Mouse (Mus musculus) A20 (cell line): ENCODE results near the gene Gm20388.

Experiments used
- DNase-seq: peaks from one replicate; pipeline ENCODE4 v3.0.0-alpha.2; 2011; ENCODE audit warnings: low read depth, low spot score

The Gm20388 gene

GRCm38 (mm10) chr8:120699079-120699478 lies 788.4 kb downstream of the Gm20388 start:
- no peak for DNase-seq

- DNase-seq = no peak
These were observed 788.9 kb downstream of the Gm20388 start for GRCm38 (mm10) chr8:120699565-120699964.

- DNase-seq = no peak
These were observed 789.4 kb downstream of the Gm20388 start for GRCm38 (mm10) chr8:120700053-120700452.

- peak; percentile 96 for DNase-seq
These were observed 791.3 kb downstream of the Gm20388 start for GRCm38 (mm10) chr8:120701758-120702465.

- DNase-seq = peak; percentile 77
These were observed 793.6 kb downstream of the Gm20388 start for GRCm38 (mm10) chr8:120704203-120704602.

GRCm38 (mm10) chr8:120705163-120705562 lies 794.5 kb downstream of the Gm20388 start:
- DNase-seq = no peak

GRCm38 (mm10) chr8:120706193-120706592 lies 795.6 kb downstream of the Gm20388 start:
- DNase-seq = no peak

GRCm38 (mm10) chr8:120709176-120709575 lies 798.5 kb downstream of the Gm20388 start:
- DNase-seq = peak; percentile 62

- DNase-seq = peak; percentile 50
These were observed 804.6 kb downstream of the Gm20388 start for GRCm38 (mm10) chr8:120715200-120715599.

- no peak for DNase-seq
These were observed 805.5 kb downstream of the Gm20388 start for GRCm38 (mm10) chr8:120715996-120716680.

- no peak for DNase-seq
These were observed 809.1 kb downstream of the Gm20388 start for GRCm38 (mm10) chr8:120719586-120720236.

GRCm38 (mm10) chr8:120723025-120723424 lies 812.4 kb downstream of the Gm20388 start:
- peak; percentile 35 for DNase-seq

- peak; percentile 72 for DNase-seq
These were observed 813.5 kb downstream of the Gm20388 start for GRCm38 (mm10) chr8:120724096-120724495.

- peak; percentile 98 for DNase-seq
These were observed 814.4 kb downstream of the Gm20388 start for GRCm38 (mm10) chr8:120724816-120725575.

- DNase-seq = no peak
These were observed 814.9 kb downstream of the Gm20388 start for GRCm38 (mm10) chr8:120725576-120725950.

GRCm38 (mm10) chr8:120726051-120726450 lies 815.4 kb downstream of the Gm20388 start:
- no peak for DNase-seq

GRCm38 (mm10) chr8:120728488-120729160 lies 818.0 kb downstream of the Gm20388 start:
- DNase-seq = no peak

- no peak for DNase-seq
These were observed 820.9 kb downstream of the Gm20388 start for GRCm38 (mm10) chr8:120731582-120731981.

- DNase-seq = peak; percentile 92
These were observed 821.4 kb downstream of the Gm20388 start for GRCm38 (mm10) chr8:120732068-120732467.

GRCm38 (mm10) chr8:120735770-120736481 lies 825.3 kb downstream of the Gm20388 start, which contains the start of gene Irf8:
Gene Irf8, plus strand, starts transcription at chr8:120736358.
- DNase-seq = peak; percentile 97
